Mouse (Mus musculus) MEL (cell line): Measurements from ENCODE around the gene Stat5a. TPM values are rescaled to one million over a fixed set of nuclear protein-coding genes. Genes with fewer than 3 reads are reported as not detected.
A peak's percentile ranks its signal among the peaks of the same experiment; 100 is the strongest.

Source experiments
- DNase-seq: peaks from one replicate; pipeline ENCODE4 v3.0.0; 2011; ENCODE audit warnings: low read depth, low spot score
- H3K27ac ChIP-seq: 2 replicates; pipeline ENCODE4 v1.5.1; 2012; ENCODE audit warnings: low read depth, mild to moderate bottlenecking, control low read depth, low read length, moderate library complexity; ENCODE audit not compliant: control insufficient read depth
- H3K27me3 ChIP-seq, 2 experiments: fragments of 150-350 bp in 1 of 2; sonication (generic) in 1 of 2; 2 replicates each; pipeline ENCODE4 v1.6.1; 2012; ENCODE audit warnings: low read length in 2 of 2, mild to moderate bottlenecking in 2 of 2, improper control_type of control experiment in 1 of 2, moderate library complexity in 1 of 2; ENCODE audit not compliant: insufficient read depth in 2 of 2, control insufficient read depth in 1 of 2
- H3K36me3 ChIP-seq, 2 experiments: 2 replicates each; pipeline ENCODE4 v1.6.1; 2012 to 2014; ENCODE audit warnings: low read length in 2 of 2, improper control_type of control experiment in 1 of 2, inconsistent platforms in 1 of 2, mild to moderate bottlenecking in 1 of 2; ENCODE audit not compliant: insufficient read depth in 2 of 2, control insufficient read depth in 1 of 2
- H3K4me1 ChIP-seq, 2 experiments: fragments of 150-350 bp in 1 of 2; sonication (generic) in 1 of 2; 2 replicates each; pipeline ENCODE4 v1.6.1; 2012; ENCODE audit warnings: low read length in 2 of 2, improper control_type of control experiment in 1 of 2, mild to moderate bottlenecking in 1 of 2; ENCODE audit not compliant: insufficient read depth in 2 of 2, control insufficient read depth in 1 of 2
- H3K4me3 ChIP-seq, 2 experiments: fragments of 150-350 bp in 1 of 2; sonication (generic) in 1 of 2; 2 replicates each; pipeline ENCODE4 v1.5.1; 2012; ENCODE audit warnings: low read depth in 2 of 2, low read length in 2 of 2, mild to moderate bottlenecking in 2 of 2, moderate library complexity in 2 of 2, control low read depth in 1 of 2, improper control_type of control experiment in 1 of 2; ENCODE audit not compliant: control insufficient read depth in 1 of 2, insufficient read depth in 1 of 2
- H3K79me2 ChIP-seq: 2 replicates; pipeline ENCODE4 v1.6.1; 2012; ENCODE audit warnings: mild to moderate bottlenecking, low read length, moderate library complexity; ENCODE audit not compliant: control insufficient read depth, poor library complexity, insufficient read depth
- H3K9ac ChIP-seq: 2 replicates; pipeline ENCODE4 v1.6.1; 2012; ENCODE audit warnings: low read depth, mild to moderate bottlenecking, control low read depth, low read length, moderate library complexity; ENCODE audit not compliant: control insufficient read depth, poor library complexity, severe bottlenecking
- H3K9me3 ChIP-seq: fragments of 150-350 bp; sonication (generic); replicated peaks from 2 replicates; pipeline ENCODE4 v1.6.1; 2012; ENCODE audit warnings: mild to moderate bottlenecking, low read length, improper control_type of control experiment, moderate library complexity; ENCODE audit not compliant: insufficient read depth
- BHLHE40 ChIP-seq: IDR thresholded peaks from 2 replicates; pipeline ENCODE4 v1.6.1; 2012; ENCODE audit warnings: low read depth, mild to moderate bottlenecking, inconsistent platforms, low read length, improper control_type of control experiment, borderline replicate concordance
- CHD2 ChIP-seq: IDR thresholded peaks from 2 replicates; pipeline ENCODE4 v1.6.1; 2011; ENCODE audit warnings: low read length, improper control_type of control experiment
- E2F4 ChIP-seq: IDR thresholded peaks from 2 replicates; pipeline ENCODE4 v1.6.1; 2011; ENCODE audit warnings: low read depth, low read length, improper control_type of control experiment, borderline replicate concordance
- EP300 ChIP-seq, 2 experiments: IDR thresholded peaks; 2 replicates each; pipeline ENCODE4 v1.6.1; 2011; ENCODE audit warnings: improper control_type of control experiment in 2 of 2, low read length in 2 of 2, low read depth in 1 of 2, mild to moderate bottlenecking in 1 of 2
- GABPA ChIP-seq: IDR thresholded peaks from 2 replicates; pipeline ENCODE4 v1.6.1; 2012; ENCODE audit warnings: low read depth, mild to moderate bottlenecking, inconsistent platforms, low read length, improper control_type of control experiment, moderate library complexity
- GATA1 ChIP-seq: IDR thresholded peaks from 2 replicates; pipeline ENCODE4 v1.6.1; 2011; ENCODE audit warnings: low read depth, low read length, improper control_type of control experiment
- JUND ChIP-seq: IDR thresholded peaks from 2 replicates; pipeline ENCODE4 v1.6.1; 2011; ENCODE audit warnings: low read depth, mild to moderate bottlenecking, improper control_type of control experiment, low read length
- KAT2A ChIP-seq: conservative IDR thresholded peaks from 2 replicates; pipeline ENCODE4 v1.6.1; 2012; ENCODE audit warnings: low read depth, low read length, improper control_type of control experiment, inconsistent platforms
- MAZ ChIP-seq: IDR thresholded peaks from 2 replicates; pipeline ENCODE4 v1.6.1; 2012; ENCODE audit warnings: low read depth, mild to moderate bottlenecking, inconsistent platforms, low read length, improper control_type of control experiment
- MXI1 ChIP-seq: IDR thresholded peaks from 2 replicates; pipeline ENCODE4 v1.6.1; 2011; ENCODE audit warnings: mild to moderate bottlenecking, low read depth, low read length, improper control_type of control experiment
- NRF1 ChIP-seq: IDR thresholded peaks from 2 replicates; pipeline ENCODE4 v1.6.1; 2014; ENCODE audit warnings: low read depth, mild to moderate bottlenecking, inconsistent platforms, low read length, improper control_type of control experiment, moderate library complexity; ENCODE audit not compliant: poor library complexity, insufficient read depth, severe bottlenecking
- POLR2AphosphoS2 ChIP-seq: IDR thresholded peaks from 2 replicates; pipeline ENCODE4 v1.6.1; 2011; ENCODE audit warnings: low read length, improper control_type of control experiment
- POLR2AphosphoS5 ChIP-seq: IDR thresholded peaks from 2 replicates; pipeline ENCODE4 v1.6.1; 2012; ENCODE audit warnings: low read depth, borderline replicate concordance, mild to moderate bottlenecking, inconsistent platforms, low read length, moderate library complexity, mixed read lengths
- RCOR1 ChIP-seq: IDR thresholded peaks from 2 replicates; pipeline ENCODE4 v1.6.1; 2012; ENCODE audit warnings: low read depth, mild to moderate bottlenecking, inconsistent platforms, low read length, improper control_type of control experiment
- SIN3A ChIP-seq: IDR thresholded peaks from 2 replicates; pipeline ENCODE4 v1.6.1; 2012; ENCODE audit warnings: low read length, improper control_type of control experiment, inconsistent platforms
- TAL1 ChIP-seq: IDR thresholded peaks from 2 replicates; pipeline ENCODE4 v1.6.1; 2012; ENCODE audit warnings: mild to moderate bottlenecking, inconsistent platforms, low read length, moderate library complexity, mixed read lengths
- TBP ChIP-seq: IDR thresholded peaks from 2 replicates; pipeline ENCODE4 v1.8.0; 2011; ENCODE audit warnings: low read depth, low read length, improper control_type of control experiment
- TCF12 ChIP-seq: IDR thresholded peaks from 2 replicates; pipeline ENCODE4 v1.6.1; 2014; ENCODE audit warnings: low read depth, mild to moderate bottlenecking, inconsistent platforms, low read length, improper control_type of control experiment, moderate library complexity
- UBTF ChIP-seq: IDR thresholded peaks from 2 replicates; pipeline ENCODE4 v1.6.1; 2012; ENCODE audit warnings: low read depth, mild to moderate bottlenecking, inconsistent platforms, low read length, improper control_type of control experiment, moderate library complexity, borderline replicate concordance; ENCODE audit not compliant: insufficient read depth
- USF2 ChIP-seq, 2 experiments: IDR thresholded peaks; 2 replicates each; pipeline ENCODE4 v1.6.1; 2011 to 2012; ENCODE audit warnings: improper control_type of control experiment in 2 of 2, low read length in 2 of 2, borderline replicate concordance in 1 of 2, inconsistent platforms in 1 of 2, low read depth in 1 of 2, mild to moderate bottlenecking in 1 of 2; ENCODE audit not compliant: insufficient read depth in 1 of 2
- ZKSCAN1 ChIP-seq: IDR thresholded peaks from 2 replicates; pipeline ENCODE4 v1.6.1; 2012; ENCODE audit warnings: low read depth, mild to moderate bottlenecking, inconsistent platforms, low read length, improper control_type of control experiment, moderate library complexity
- ZMIZ1 ChIP-seq: IDR thresholded peaks from 2 replicates; pipeline ENCODE4 v1.6.1; 2012; ENCODE audit warnings: low read depth, mild to moderate bottlenecking, inconsistent platforms, low read length, improper control_type of control experiment, moderate library complexity
- ZNF384 ChIP-seq: IDR thresholded peaks from 2 replicates; pipeline ENCODE4 v1.6.1; 2012; ENCODE audit warnings: low read depth, mild to moderate bottlenecking, inconsistent platforms, low read length, improper control_type of control experiment
- polyA plus RNA-seq, 2 experiments: library from polyadenylated mRNA; stranded (reverse) in 1 of 2; unstranded in 1 of 2; fragments of >175 nt in 1 of 2; fragments of >200 nt in 1 of 2; gene quantifications; 2 replicates each; pipeline versions ENCODE4 v1.2.1 to v1.2.4; 2012; ENCODE audit warnings: low replicate concordance in 2 of 2, low read depth in 1 of 2; ENCODE audit not compliant: insufficient read length in 2 of 2, insufficient read depth in 1 of 2, missing spikeins in 1 of 2
- total RNA-seq: library from RNA; depleted of rRNA; stranded (reverse); fragments of 300-350 nt; gene quantifications from 2 replicates; pipeline ENCODE4 v1.2.3, GENCODE M21; 2012

The Stat5a gene
- total and polyA plus RNA-seq, 3 experiments: 54.2 to 86.8 TPM; not detected in 1

- DNase-seq: no peak
- Histone ChIP-seq H3K4me3 (no peak overlapping the region), H3K79me2 (peaks cover 14% of the 10 kb centered on the region; the same call in 1 of the 2 replicates), H3K27ac (no peak overlapping the region), H3K4me1 (peaks cover 52 to 67% of the 10 kb centered on the region in 2 experiments), H3K27me3 (no peaks in the 10 kb centered on the region), H3K9ac (no peak overlapping the region), H3K9me3 (no peaks in the 10 kb centered on the region), H3K36me3 (peaks cover 0 to 69% of the 10 kb centered on the region in 2 experiments; a peak in 2 of 4 replicates)
- no peak for TF ChIP-seq GATA1
- no peak for TF ChIP-seq CHD2
- TF ChIP-seq BHLHE40: no peak
- no peak for TF ChIP-seq GABPA
These were observed 34.7 kb upstream of the Stat5a start for GRCm38 (mm10) chr11:100824496-100824895.

- no peak; the same call in 1 of the 2 replicates for TF ChIP-seq TAL1
- TF ChIP-seq EP300 (IDR thresholded peaks at IDR 0.05; ENCODE audit: low read depth in 1 of 2, low read length in 2 of 2): 0 out of 4 replicates have a peak, but pooled peaks of 1 of the 2 experiments have one; percentile 5
- Histone ChIP-seq H3K9me3 (no peaks in the 10 kb centered on the region), H3K4me1 (peaks cover 45 to 58% of the 10 kb centered on the region in 2 experiments), H3K9ac (no peak overlapping the region), H3K27ac (no peak overlapping the region), H3K4me3 (no peak overlapping the region), H3K36me3 (peaks cover 0 to 60% of the 10 kb centered on the region in 2 experiments; a peak in 2 of 4 replicates), H3K79me2 (peaks cover 14% of the 10 kb centered on the region; the same call in 1 of the 2 replicates), H3K27me3 (no peaks in the 10 kb centered on the region)
- no peak for DNase-seq
These were observed 33.7 kb upstream of the Stat5a start for GRCm38 (mm10) chr11:100825451-100825850.

GRCm38 (mm10) chr11:100826161-100826866 lies 32.8 kb upstream of the Stat5a start:
- no peak overlapping the region for H3K27ac ChIP-seq
- peaks cover 0 to 60% of the 10 kb centered on the region in 2 experiments; a peak in 2 of 4 replicates for H3K36me3 ChIP-seq
- H3K4me1 ChIP-seq: peaks cover 45 to 58% of the 10 kb centered on the region in 2 experiments
- H3K9me3 ChIP-seq: no peaks in the 10 kb centered on the region
- no peak overlapping the region for H3K4me3 ChIP-seq
- H3K27me3 ChIP-seq: no peaks in the 10 kb centered on the region
- H3K9ac ChIP-seq: no peak overlapping the region
- DNase-seq: peak; percentile 82
- H3K79me2 ChIP-seq: peaks cover 12% of the 10 kb centered on the region; the same call in 1 of the 2 replicates
- no peak for TF ChIP-seq ZMIZ1
- TF ChIP-seq UBTF: no peak
- no peak for TF ChIP-seq POLR2AphosphoS5
- TF ChIP-seq SIN3A: peak; percentile 65
- TF ChIP-seq MAZ: no peak; the same call in 1 of the 2 replicates
- no peak for TF ChIP-seq TBP
- peak; percentile 90 for TF ChIP-seq RCOR1
- no peak; the same call in 1 of the 2 replicates for TF ChIP-seq TCF12
- TF ChIP-seq ZNF384: 0 out of 2 replicates have a peak, but pooled peaks have one; percentile 37
- TF ChIP-seq GATA1: 0 out of 2 replicates have a peak, but pooled peaks have one; percentile 8
- no peak for TF ChIP-seq E2F4
- no peak for TF ChIP-seq USF2 (IDR thresholded peaks at IDR 0.05; ENCODE audit: borderline replicate concordance in 1 of 2, insufficient read depth in 1 of 2, low read depth in 1 of 2, low read length in 2 of 2)
- no peak for TF ChIP-seq TAL1
- no peak for TF ChIP-seq BHLHE40
- peak; percentile 86 to 92 for TF ChIP-seq EP300 (IDR thresholded peaks at IDR 0.05; ENCODE audit: low read depth in 1 of 2, low read length in 2 of 2)
- TF ChIP-seq MXI1: no peak
- no peak for TF ChIP-seq KAT2A
- no peak for TF ChIP-seq ZKSCAN1
- no peak for TF ChIP-seq NRF1
- TF ChIP-seq POLR2AphosphoS2: no peak
- no peak for TF ChIP-seq JUND
